Mouse (Mus musculus) frontal cortex, adult (tissue): Measurements from ENCODE around the gene Lats1.
"Not testable (repeated sequence)": the region's sequence is repeated elsewhere in the genome, so short reads cannot be mapped to it uniquely, and the experiment has no call there.

Source experiments
- ATAC-seq: cut with Nextera tagmentation; 2 replicates; pipeline ENCODE4 v1.9.2; 2017; ENCODE audit warnings: mild to moderate bottlenecking, moderate library complexity, mixed read lengths; ENCODE audit not compliant: low TSS enrichment

Gene Lats1

GRCm38 (mm10) chr10:7726501-7726812 lies 45.4 kb downstream of the Lats1 start:
- no peak for ATAC-seq

- no peak for ATAC-seq
Observed at GRCm38 (mm10) chr10:7727011-7727410, 46.0 kb downstream of the Lats1 start.

GRCm38 (mm10) chr10:7731582-7731981 lies 50.6 kb downstream of the Lats1 start:
- ATAC-seq, result no peak

- ATAC-seq, result no peak
Observed at GRCm38 (mm10) chr10:7737122-7737521, 56.1 kb downstream of the Lats1 start.

- ATAC-seq, result no peak
Observed at GRCm38 (mm10) chr10:7737914-7738313, 56.9 kb downstream of the Lats1 start.

- ATAC-seq, result not testable (repeated sequence)
Observed at GRCm38 (mm10) chr10:7745528-7745927, 64.5 kb downstream of the Lats1 start.

- no peak for ATAC-seq
Observed at GRCm38 (mm10) chr10:7748752-7749151, 67.7 kb downstream of the Lats1 start.

- ATAC-seq, result no peak
Observed at GRCm38 (mm10) chr10:7757544-7757943, 76.5 kb downstream of the Lats1 start.
